Mouse (Mus musculus) skeletal muscle tissue, adult 2 months (tissue): ENCODE measurements at regions not wholly inside any gene's neighbourhood (a gene's known extent, or its start where the extent isn't known, plus 50 kb on each side); places are given as distances from the start of the nearest gene placed in this dataset.
A peak's percentile ranks its signal among the peaks of the same experiment; 100 is the strongest.

Experiments
- DNase-seq: peaks from one replicate; pipeline ENCODE4 v3.0.0-alpha.2; 2012; ENCODE audit warnings: low read depth, low spot score

DNA sequence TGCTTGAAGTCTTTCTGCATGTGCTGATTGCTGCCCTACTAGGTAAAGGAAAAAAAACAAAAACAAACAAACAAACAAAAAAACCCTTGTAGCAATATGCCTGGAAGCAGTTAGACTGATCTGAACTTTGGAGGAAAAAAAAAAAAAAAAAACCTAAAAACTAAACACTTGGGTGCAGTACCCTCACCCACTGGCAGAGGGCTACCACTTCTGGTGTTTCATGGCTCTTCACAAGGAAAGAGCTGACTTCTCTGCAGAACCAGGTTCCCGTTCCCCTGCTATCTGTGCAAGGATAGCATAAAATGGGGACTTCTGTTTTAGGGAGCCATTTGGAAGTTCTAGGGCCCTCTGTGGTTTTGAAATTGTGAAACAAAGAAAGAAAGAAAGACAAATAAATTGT is 52.2 kb upstream of the Otud4 start:
- DNase-seq, result no peak

DNA sequence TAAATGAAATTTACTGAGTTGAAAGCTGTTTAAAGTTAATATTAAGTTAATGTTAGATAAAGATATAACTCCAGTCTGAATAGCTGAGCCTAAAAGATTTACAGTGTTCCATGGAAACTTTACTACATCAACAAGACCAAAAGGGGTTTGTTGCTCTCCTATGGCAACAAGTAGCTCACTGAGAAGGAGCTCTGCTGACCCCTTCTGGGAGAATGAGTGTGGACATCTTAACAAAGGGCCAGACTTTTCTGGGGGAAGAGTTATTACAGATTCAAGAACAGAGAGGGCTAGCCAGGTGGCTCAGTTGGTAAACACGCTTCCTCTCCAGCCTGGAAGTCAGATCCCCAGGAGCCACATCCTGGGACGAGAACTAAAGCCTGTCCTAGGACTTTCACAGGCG is 54.5 kb upstream of the Otud4 start:
- DNase-seq, result peak; percentile 68

DNA sequence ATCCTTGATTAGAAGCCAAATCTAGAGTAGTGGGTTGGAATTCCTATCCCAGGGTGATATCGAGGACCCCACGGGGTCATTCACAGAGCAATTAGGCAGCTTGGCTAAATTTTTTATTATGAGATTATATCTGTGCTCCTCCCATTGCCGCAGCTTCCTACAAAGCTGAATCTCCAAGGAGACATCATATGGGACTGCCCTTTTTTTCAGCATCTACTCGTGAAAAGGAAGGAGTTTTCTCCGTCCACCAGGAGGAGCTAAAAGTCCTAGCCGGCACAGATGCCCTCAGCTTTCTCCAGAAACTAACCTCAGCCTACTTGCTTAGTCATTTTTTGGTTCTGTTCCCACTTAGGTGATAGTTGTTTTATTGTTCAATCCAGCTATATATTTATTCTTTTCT is 56.1 kb upstream of the Otud4 start:
- no peak for DNase-seq

DNA sequence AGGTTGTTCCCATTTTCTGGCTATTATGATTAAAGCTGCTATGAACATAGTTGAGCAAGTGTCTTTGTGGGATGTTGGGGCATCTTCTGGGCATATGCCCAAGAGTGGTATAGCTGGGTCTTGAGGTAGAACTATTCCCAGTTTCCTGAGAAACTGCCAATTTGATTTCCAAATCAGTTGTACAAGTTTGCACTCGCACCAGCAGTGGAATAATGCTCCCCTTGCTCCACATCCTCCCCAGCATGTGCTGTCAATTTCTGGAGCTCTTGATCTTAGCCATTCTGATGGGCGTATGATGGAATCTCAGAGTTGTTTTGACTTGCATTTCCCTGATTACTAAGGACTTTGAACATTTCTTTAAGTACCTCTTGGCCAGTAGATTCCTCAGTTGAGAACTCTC is 57.2 kb upstream of the Otud4 start:
- DNase-seq, result no peak

DNA sequence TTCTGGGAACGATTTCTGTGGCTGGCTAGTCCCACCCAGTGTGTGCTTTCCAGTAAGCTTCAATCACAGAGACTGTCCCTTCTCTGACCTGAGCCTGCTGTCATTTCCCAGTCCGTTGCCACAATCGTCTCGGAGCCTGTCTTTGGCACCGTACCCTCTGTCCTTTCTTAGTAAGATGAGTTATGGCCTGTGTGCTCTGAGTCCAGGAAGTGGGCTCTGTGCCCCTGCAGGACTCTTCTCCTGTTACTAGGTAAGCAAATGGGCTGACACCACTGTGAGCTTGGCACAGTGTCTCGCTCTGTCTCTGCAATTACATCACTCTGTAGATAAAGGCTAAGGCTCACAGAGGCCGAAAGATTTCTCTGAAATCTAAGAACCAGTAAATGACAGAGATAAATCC is 63.3 kb upstream of the Otud4 start:
- peak; percentile 60 for DNase-seq

DNA sequence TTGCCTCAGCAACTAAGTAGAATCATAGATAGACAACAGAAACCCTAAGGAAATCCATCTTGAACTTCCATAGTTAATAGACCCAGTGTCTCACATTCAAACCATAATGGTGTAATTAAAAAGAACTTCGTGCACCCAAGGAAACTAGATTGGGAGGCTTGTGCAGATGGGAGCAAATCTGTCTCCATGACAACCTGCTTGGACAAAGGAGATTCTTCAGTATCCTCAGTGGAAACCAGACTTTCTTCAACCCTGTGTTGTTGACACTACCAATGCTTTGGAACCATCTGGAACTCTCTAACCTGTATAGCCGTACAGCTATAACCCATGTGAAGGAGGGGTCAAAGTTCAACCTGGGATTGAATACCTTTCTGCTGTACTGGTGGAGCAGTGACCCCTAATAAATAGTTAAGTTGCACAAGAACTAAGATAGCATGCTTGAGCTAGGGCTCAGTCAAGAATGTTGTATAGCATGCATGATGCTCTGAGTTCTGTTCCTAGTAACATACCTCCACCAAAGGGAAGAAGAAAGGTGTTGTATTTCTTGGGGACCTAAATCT is 64.2 kb upstream of the Otud4 start:
- no peak for DNase-seq

DNA sequence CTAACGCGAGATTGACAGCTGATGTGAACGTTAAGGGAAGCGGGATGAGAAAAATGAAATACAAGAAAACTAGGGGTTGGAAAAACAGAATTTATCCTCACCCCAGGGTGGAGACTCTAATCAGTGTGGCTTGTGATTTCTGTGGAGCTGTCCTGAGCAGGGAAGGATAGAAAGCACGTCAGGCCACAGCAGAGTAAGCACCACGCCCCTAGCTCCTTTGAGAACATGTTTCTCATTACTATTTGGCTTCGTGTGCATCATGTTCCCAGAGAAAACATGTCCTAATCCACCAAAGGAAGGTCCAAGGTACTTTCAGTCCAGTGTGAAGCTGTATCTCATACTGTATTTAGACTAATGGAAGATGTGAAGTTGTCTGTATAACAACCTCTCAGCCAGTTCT is 65.9 kb upstream of the Otud4 start:
- DNase-seq, result peak; percentile 51

DNA sequence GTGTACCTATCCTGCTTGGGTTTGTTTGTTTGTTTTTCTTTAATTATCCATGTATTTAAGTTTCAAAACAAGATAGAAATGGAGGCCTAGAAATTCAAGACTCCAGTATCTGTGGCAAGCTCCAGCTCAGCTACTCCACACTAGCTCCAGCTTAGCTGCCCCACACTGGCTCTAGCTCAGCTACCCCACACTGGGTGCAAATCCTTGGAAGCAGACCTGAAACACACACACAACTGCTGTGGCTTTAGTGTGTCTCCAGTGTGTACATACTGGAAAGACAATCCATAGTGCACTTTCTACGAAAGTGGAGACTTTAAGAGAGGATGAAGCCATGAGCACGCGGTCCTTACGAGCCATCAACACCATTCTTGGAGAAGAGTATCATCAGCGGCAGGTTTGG is 66.9 kb upstream of the Otud4 start:
- no peak for DNase-seq

DNA sequence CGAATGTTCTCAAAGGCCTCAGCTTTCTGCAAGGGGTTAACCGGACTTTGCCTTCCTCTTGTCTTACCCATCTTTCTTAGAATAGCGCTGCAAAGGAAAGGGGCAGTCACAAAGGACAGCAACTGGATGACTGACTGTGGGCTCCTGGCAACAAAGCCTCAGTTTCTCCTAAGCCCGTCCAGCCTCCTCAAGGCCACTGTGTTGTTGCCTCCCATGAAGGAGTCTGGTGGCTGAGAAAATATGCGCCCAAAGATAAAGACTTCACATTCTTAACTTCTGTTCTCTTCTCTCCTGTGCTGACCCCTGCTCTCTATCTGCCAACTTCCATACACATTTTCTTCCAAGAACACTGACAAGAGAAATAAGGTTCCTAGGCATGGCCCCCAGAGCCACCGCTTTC is 76.3 kb upstream of the Otud4 start:
- DNase-seq, result no peak

DNA sequence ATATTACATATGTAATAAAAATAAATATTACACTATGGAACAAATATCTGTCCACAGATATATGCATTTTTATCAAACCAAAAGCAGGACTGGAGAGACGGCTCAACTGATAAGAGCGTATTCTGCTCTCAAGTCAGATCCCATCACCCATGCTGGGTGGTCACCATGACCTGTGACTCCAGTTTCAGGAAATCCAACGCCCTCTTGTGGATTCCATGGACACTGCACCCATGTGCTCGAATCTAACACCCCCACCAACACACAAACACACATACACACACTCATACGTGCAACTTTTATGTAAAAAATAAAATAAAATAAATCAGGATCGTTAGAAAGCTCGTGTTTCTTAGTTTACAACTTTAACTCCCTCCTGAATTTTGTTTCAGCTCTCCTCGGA is 76.7 kb upstream of the Otud4 start:
- no peak for DNase-seq

DNA sequence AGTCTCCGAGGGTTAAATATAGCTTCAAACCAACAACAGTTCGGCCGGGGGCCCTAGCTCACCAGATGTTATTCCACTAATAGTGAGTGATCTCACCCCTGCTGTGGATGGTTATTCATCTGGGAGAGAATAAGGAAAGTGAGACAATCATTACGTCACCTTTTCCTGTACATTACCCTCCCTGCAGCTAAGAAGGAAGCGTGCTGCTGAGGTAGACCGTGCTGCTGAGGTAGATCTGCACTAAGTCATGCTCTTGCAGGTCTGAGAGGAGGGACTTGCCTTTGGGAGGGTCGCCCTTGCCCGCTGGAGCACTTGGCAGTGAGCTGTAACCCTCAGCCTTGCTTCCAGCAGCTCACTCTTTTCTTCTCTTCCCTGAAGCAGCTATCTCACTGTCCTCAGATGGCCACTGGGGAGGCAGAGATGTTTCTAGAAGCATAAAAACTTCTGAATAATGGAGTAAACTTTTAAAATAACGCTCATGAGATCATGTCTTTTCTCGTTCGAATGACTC is 77.3 kb upstream of the Otud4 start:
- peak; percentile 62 for DNase-seq

DNA sequence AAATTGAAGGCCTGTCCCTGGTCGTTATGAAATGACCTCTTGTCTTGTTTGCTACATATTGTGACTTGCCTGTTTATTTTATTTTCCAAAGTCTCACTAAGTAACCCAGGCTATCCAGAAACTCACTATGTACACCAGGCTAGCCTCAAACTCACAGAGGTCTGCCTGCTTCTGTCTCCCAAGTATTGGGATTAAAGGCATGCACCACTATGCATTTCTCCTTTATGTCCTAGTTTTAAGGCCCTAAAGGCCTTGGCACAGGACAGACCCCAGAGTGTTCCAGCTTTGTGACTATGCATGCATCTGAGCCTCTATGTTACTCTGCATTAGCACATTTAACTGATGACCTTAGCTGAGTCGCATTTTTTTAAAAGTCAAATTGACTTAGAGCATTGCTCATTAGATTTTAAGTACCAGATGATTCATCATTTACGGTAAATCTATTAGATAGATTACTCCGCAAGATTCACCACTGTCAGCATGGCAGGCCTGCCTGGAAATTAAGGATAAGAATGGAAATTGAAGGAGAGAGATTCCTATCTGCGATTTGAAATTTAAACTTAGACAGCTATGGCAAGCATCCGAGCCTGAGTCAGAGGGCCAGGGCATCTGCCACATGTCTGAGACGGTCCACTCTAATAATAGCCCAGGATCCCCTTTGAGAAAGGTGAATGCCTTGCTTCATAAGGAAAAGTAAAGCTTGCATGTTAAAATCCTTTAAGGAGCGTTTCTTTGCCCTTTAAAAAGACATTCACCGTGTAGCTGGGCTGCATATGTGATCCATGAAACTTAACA is 78.0 kb upstream of the Otud4 start:
- DNase-seq, result peak; percentile 35

DNA sequence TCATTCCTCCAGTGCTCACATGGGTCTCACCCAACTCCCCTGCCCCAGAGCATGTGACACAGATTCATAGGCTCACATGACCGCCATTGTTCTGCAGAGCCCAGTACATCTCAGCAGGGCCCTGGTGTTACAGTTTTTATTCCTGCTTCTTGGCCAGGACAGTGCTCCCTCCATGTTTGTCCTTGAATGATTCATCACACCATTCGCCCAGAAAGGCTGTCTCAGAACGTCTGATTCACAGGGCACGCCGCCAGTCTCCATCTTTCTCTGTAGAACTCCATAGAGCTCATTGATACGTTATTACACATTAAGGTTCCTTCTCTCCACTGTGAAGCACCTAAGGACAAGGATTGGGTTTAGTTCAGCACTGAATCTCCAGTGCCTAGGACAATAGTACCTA is 79.9 kb upstream of the Otud4 start:
- peak; percentile 14 for DNase-seq

DNA sequence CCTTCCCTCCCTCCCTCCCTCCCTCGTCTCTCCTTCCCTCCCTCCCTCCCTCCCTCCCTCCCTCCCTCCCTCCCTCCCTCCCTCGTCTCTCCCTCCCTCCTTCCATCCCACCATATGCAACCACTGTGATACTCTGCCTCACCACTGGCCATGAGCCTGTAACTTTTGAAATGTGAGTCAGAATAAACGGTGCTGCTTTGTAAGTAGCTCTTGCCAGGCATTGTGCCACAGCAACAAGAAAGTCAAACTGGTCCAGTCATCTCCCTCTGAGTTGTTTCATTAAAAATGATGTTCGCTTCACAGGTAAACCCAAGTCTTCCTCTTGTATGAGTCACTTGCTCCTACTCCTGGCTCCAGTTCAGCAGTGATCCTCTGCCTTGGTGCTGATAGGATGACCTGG is 85.1 kb upstream of the Otud4 start:
- no peak for DNase-seq

DNA sequence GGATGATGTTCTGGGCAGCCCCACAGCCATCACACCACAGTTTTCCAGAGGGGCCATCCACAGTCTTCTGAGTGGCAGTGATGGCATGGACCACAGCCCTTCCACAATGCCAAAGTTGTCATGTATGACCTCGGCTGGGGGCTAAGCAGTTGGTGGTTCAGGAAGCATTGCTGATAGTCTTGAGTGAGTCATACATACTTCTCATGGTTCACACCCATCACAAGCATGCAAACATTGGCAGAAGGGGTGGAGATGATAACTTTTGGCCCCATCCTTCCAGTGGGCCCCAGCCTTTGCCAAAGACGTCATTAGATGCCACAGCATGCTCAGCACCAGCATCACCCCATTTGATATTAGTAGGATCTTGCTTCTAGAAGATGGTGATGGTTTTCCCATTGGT is 89.3 kb upstream of the Otud4 start:
- no peak for DNase-seq

DNA sequence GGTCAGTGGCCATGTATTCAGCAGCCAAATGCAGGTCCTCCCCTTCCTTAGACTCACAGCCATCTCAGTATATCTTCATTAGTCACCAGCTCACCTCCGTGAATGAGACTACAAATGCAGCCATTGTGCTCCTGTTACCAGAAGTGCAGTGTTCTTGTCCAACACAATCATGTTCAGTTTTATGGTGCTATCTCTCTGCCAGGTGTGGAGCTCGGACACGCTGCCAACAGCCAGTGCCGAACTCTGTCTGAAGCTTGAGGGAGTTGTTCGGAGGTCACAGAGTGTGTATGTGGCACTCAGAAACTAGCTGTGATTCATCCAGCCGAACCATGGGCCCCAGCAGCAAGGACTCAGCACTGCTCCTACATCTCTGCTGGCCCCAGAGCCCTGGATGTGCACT is 91.3 kb upstream of the Otud4 start:
- no peak for DNase-seq

DNA sequence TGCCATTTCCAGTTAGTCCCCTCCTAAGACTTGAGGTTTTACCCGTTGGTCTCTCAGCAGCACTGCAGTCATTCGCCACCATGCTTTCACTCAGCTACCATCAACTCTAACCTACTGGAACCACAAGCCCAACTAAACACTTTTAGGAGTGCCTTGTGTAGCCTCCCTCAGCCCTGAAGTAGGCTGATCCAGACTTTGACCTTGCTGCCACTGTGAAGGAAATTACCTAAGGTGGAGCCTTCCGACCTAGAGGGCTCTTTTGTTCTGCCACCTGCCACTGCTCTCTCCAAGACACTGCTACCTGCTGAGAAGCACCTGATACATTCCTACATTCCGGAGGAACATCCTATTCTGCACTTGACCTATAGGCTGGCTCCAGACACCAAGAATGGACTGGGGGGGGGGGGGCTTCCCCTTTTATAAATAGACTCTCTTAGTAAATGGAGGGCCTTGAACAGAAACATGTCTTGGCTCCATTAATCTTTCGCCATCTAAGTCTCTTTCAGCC is 93.5 kb upstream of the Otud4 start:
- DNase-seq, result no peak

DNA sequence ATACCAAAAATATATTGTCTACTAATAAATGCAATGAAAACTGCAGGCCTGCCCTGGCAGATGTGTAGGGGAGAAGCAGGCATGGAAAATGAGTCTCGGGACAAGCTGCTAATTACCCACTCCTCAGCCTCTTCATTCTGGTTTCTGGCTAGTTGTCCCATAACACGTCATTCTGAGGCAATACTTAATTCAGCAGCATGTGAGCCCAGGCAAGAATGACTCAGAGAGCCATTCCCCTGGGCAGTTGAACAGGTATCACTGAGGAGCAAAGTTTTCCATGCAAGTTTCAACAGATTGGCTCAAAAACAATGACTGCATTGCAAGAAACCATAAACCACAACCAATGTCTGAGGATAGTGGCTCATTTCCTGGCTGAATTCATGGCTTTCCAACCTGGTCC is 97.0 kb upstream of the Otud4 start:
- DNase-seq, result no peak

DNA sequence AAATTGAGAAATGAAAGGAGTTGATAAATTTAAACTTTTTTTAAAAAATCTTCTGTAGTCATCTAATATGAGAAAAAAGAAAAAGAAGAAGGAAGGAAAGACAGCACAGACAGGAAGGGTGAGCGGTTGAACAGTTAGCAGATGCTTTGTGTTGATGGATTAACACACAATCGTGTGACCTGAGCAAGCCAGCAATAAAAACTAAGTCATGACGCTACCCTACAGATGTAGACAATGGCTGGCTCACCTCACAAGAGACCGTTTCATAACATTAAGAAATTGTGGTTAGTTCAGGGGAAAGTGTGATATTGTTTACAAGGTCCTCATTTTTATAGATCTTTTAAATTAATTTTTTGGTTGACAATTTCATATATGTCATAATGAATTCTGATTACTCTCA is 99.4 kb upstream of the Otud4 start:
- no peak for DNase-seq

DNA sequence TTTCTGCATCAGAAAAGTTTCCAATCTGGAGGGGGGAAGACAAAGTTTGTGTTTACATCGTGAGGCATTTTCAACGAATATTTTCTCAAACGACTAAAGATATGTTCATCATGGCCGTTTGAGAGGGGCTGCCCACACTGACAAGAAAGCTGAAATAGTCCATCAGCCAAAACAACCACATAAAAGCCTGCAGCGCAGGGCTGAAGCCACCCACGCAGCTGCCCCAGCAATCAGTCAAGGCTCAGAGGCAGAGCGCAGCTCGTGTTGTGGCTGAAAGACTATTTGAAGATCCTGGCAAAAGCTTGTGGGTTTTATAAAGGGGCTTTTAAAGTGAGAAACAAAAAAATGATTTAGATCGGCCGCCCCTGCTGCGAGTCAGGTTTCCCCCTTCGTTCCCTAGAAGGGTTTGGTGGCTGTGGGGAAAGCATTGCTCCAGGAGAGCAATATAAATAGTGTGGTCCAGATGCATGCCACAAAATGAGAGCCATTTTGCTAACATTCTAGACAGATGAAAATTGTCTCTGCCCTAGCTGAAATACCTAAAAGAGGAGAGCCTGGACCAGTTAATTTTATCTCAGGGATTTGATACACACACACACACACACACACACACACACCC is 105.0 kb upstream of the Otud4 start:
- no peak for DNase-seq

DNA sequence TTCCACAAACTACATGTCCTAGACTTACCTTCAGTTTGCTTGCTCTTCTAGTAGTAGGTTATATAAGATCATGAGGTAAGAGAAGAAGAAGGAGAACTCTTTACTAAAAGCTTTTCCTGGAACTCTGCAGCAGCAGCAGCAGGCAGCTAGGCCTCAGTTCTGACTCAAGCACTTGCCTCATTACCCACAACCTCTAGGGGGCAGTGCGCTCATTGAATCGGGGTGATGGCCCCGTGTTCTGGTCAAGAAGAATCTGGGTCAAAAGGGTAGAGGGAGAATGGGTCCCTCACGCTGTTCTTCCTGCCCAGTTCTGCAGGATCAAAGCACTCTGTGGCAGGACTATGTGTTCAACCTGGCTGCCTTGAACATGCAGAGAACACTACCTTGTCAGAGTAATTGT is 109.9 kb upstream of the Otud4 start:
- peak; percentile 13 for DNase-seq

DNA sequence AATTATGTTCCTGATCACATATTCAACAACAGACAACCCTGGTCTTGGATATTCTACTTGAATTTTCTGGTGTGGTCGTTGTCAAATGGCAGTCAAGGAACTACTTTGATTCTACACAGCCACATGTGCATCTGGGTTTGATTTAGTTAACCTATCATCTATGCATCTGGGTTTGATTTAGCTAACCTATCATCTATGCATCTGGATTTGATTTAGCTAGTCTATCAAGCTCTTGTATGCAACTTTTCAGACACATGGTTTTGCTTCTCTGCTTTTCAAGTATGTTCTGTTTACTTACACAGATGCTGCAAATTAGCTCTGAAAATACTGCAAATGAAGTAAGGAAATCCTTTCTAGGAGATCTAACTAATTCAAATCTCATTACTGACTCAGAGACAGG is 117.4 kb upstream of the Otud4 start:
- DNase-seq, result no peak

DNA sequence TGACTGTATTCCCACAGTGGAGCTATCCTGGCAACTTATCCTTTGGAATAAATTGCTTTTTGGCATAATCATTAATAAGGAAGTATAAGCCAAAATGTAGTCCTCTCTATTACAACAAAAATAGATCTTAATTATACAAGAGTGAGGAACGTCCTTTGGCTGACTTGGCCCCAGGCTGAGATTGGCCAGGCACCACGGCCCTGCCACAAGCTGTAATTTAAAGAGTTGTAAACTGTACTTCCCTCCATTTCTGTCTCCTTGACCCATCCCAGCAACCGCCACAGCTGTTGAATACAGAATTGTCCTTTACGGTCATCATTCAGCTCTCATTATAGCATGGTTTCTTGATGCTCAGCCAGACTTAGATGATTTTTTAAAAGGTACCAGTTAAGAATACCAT is 119.6 kb upstream of the Smad1 start:
- peak; percentile 18 for DNase-seq
